Mouse (Mus musculus) kidney, embryonic 14.5 days (tissue): Measurements from ENCODE around the gene Ercc4. TPM values are rescaled to one million over a fixed set of nuclear protein-coding genes. Genes with fewer than 3 reads are reported as not detected.

Experiments
- ATAC-seq: fragments of 200-750 bp; cut with Nextera tagmentation; 2 replicates; pipeline ENCODE4 v1.8.0; 2017; ENCODE audit warnings: moderate number of reproducible peaks, mild to moderate bottlenecking, moderate TSS enrichment, moderate library complexity; ENCODE audit not compliant: low FRiP score, low TSS enrichment
- H3K27ac ChIP-seq: fragments of 300-500 bp; sonication (generic); 2 replicates; pipeline ENCODE4 v1.5.1; 2014; ENCODE audit warnings: low read depth, mild to moderate bottlenecking, low read length, moderate library complexity, mixed read lengths
- H3K27me3 ChIP-seq: fragments of 300-500 bp; sonication (generic); 2 replicates; pipeline ENCODE4 v1.6.1; 2014; ENCODE audit warnings: mild to moderate bottlenecking, low read length; ENCODE audit not compliant: control insufficient read depth, insufficient read depth
- H3K36me3 ChIP-seq: fragments of 300-500 bp; sonication (generic); 2 replicates; pipeline ENCODE4 v1.6.1; 2014; ENCODE audit warnings: low read length, mixed read lengths; ENCODE audit not compliant: control insufficient read depth, insufficient read depth
- H3K4me1 ChIP-seq: fragments of 300-500 bp; sonication (generic); 2 replicates; pipeline ENCODE4 v1.6.1; 2014; ENCODE audit warnings: low read length, mixed read lengths; ENCODE audit not compliant: control insufficient read depth, insufficient read depth
- H3K4me2 ChIP-seq: fragments of 300-500 bp; sonication (generic); replicated peaks from 2 replicates; pipeline ENCODE4 v1.6.1; 2014; ENCODE audit warnings: low read depth, mild to moderate bottlenecking, low read length
- H3K4me3 ChIP-seq: fragments of 300-500 bp; sonication (generic); 2 replicates; pipeline ENCODE4 v1.5.1; 2014; ENCODE audit warnings: mild to moderate bottlenecking, low read length
- H3K9ac ChIP-seq: fragments of 300-500 bp; sonication (generic); 2 replicates; pipeline ENCODE4 v1.6.1; 2014; ENCODE audit warnings: low read depth, mild to moderate bottlenecking, low read length, moderate library complexity
- H3K9me3 ChIP-seq: fragments of 300-500 bp; sonication (generic); 2 replicates; pipeline ENCODE4 v1.6.1; 2016; ENCODE audit warnings: low read length; ENCODE audit not compliant: control insufficient read depth
- WGBS: fragments of 180-500 bp; shearing (Covaris S2); extraction: QIAGEN DNeasy Blood & Tissue Kit; methylation state at CpG from one replicate; pipeline ENCODE4 v1.1.7; 2014; 5-methylcytosine and 5-hydroxymethylcytosine counted together
- polyA plus RNA-seq: library from polyadenylated mRNA; unstranded; fragments of >200 nt; fragmentation: Nextera tagmentation; extraction: Ambion mirVana; gene quantifications from 2 replicates; pipeline ENCODE4 v1.2.1, GENCODE M21; 2014

Ercc4 gene
- polyA plus RNA-seq, 1 experiment from 2014 or later = 16.1 TPM

- no peak for ATAC-seq
- H3K9me3 ChIP-seq = no peaks in the 10 kb centered on the region
Observed at GRCm38 (mm10) chr16:13157314-13157713, 47.8 kb downstream of the Ercc4 start.

DNA sequence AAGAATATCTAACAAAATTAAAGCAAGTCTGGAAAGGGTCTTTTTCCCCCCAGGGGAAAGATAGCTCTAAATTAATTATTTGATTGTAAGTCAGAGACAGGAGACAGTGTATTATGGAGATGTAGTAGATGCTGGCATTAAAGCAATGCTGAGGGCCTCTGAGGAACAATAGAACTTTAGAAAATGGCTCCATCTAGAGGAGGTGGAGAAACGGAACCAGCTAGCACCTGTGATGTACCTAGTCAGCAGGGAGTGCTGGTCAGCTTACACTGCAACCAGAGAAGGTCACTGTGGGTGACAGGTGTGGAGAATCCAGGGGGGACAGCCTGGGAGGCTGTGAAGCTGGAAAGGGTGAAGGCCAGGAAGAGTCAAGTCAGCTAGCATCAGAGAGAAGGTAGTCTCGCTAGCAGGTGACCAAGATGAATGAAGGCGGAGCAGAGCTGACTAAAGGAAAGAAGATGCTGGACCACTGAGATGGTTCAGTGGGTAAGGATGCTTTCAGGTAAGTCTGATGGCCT lies 48.7 kb downstream of the Ercc4 start:
- no peaks in the 10 kb centered on the region for H3K36me3 ChIP-seq
- no peaks in the 10 kb centered on the region for H3K4me1 ChIP-seq
- 63% methylated on average over 3 of the region's 3 CpGs for WGBS
- H3K9ac ChIP-seq = no peak overlapping the region
- no peak overlapping the region for H3K27ac ChIP-seq
- H3K4me3 ChIP-seq = no peak overlapping the region
- ATAC-seq = no peak
- no peaks in the 10 kb centered on the region for H3K27me3 ChIP-seq
- no peak overlapping the region for H3K4me2 ChIP-seq
- no peaks in the 10 kb centered on the region for H3K9me3 ChIP-seq

More at GRCm38 (mm10) chr16:13157314-13157713, 47.8 kb downstream of the Ercc4 start:
- no peak overlapping the region for H3K4me3 ChIP-seq
- WGBS = 23% methylated on average over 6 of the region's 6 CpGs
- H3K4me1 ChIP-seq = no peaks in the 10 kb centered on the region
- no peak overlapping the region for H3K27ac ChIP-seq
- no peaks in the 10 kb centered on the region for H3K27me3 ChIP-seq
- H3K9ac ChIP-seq = no peak overlapping the region
- no peaks in the 10 kb centered on the region for H3K36me3 ChIP-seq
- H3K4me2 ChIP-seq = no peak overlapping the region

GRCm38 (mm10) chr16:13158906-13159889 lies 49.7 kb downstream of the Ercc4 start:
- WGBS = 34% methylated on average over 13 of the region's 13 CpGs
- peak; percentile 71 for ATAC-seq
- Histone ChIP-seq H3K27ac (no peak overlapping the region), H3K36me3 (no peaks in the 10 kb centered on the region), H3K4me2 (peak overlapping the region; percentile 44), H3K4me1 (no peaks in the 10 kb centered on the region), H3K9me3 (no peaks in the 10 kb centered on the region), H3K4me3 (no peak overlapping the region), H3K9ac (no peak overlapping the region), H3K27me3 (no peaks in the 10 kb centered on the region)

DNA sequence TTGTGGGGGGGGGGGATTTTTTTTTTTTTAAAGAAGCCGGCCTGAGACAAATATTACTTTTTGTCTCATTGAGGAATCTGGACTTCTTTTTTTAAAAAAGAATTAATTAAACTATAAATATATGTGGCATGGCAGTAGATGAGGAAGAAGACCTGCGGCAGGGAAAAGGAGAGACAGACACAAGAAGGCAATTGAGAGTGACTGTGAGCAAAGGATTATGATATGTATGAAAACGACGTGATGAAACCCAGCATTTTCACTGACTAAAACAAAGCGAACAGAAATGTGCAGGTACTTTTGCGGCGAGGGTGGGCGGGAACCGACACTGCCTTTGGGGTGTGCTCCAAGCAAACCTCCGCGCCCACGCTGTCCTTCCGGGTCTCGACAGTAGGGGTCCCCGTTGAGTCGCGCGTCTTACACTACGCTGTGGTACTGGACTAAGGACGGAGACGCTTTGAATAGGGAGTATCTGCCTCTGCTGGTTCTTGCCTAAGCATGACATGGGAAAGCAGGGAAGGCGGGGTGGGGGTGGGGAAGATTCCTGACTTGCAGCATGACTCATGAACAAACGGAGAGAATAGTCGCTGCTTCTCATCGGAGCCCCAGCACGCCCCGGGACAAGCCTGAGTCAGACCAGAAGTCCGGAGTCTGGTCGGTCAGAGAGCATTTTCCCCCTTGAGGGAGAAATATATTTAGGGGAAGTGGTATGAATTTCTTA lies 50.6 kb downstream of the Ercc4 start:
- no peaks in the 10 kb centered on the region for H3K36me3 ChIP-seq
- H3K27ac ChIP-seq = no peak overlapping the region
- peak; percentile 96 for ATAC-seq

DNA sequence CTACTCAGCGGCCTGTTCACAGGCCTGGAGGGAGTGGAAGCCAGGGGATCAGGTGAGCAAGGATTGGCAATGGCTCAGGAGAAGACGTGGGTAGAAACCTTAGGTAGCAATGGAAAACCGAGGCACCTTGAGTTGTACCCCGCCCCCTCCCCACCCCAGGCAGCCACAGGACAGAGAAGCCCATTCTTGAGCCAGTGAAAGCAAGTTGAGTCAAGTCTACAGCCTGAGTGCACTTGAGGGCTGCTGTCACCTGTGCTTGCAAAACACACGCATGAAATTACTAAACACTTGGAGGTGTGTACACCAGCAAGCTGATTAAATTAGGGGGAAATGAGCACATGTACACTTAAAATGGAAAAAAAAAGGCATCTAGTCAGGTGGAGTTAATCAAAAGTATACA lies 52.0 kb downstream of the Ercc4 start:
- 75% methylated on average over 5 of the region's 5 CpGs for WGBS
- Histone ChIP-seq H3K27me3 (no peaks in the 10 kb centered on the region), H3K9me3 (no peaks in the 10 kb centered on the region), H3K4me3 (no peak overlapping the region), H3K27ac (no peak overlapping the region), H3K4me2 (no peak overlapping the region), H3K36me3 (no peaks in the 10 kb centered on the region), H3K4me1 (no peaks in the 10 kb centered on the region), H3K9ac (no peak overlapping the region)
- ATAC-seq = no peak

More for the DNA sequence above, 50.6 kb downstream of the Ercc4 start:
- 5% methylated on average over 29 of the region's 29 CpGs for WGBS
- H3K9me3 ChIP-seq = no peaks in the 10 kb centered on the region
- no peaks in the 10 kb centered on the region for H3K27me3 ChIP-seq
- H3K9ac ChIP-seq = no peak overlapping the region
- H3K4me1 ChIP-seq = no peaks in the 10 kb centered on the region
- H3K4me2 ChIP-seq = peak overlapping the region; percentile 44
- peak overlapping the region; percentile 24; the same call in 1 of the 2 replicates for H3K4me3 ChIP-seq

DNA sequence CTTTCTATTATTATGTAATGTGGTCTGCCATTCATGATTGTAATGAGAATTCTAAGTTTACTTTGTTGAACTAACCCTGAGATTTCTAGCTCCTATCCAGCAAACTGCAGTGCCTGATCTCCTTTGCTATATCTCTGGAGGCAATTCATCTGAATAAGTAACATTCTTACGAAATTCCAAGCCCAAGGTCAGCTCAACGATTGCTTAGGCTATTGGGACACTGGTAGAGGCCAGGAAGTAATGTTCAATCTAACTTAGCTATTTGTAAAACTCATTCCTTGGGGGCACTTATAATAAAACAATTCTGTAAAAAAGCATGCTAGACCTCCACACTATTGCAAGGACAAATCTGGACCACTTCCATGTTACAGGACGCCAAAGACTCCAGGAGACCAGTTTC lies 58.2 kb downstream of the Ercc4 start:
- no peak overlapping the region for H3K4me3 ChIP-seq
- peaks cover 9% of the 10 kb centered on the region; the same call in 1 of the 2 replicates for H3K9me3 ChIP-seq
- no peak for ATAC-seq
- 76% methylated on average over 3 of the region's 3 CpGs for WGBS
- H3K27me3 ChIP-seq = no peaks in the 10 kb centered on the region
- H3K4me1 ChIP-seq = no peaks in the 10 kb centered on the region
- no peak overlapping the region for H3K4me2 ChIP-seq
- H3K27ac ChIP-seq = no peak overlapping the region
- H3K36me3 ChIP-seq = no peaks in the 10 kb centered on the region
- no peak overlapping the region for H3K9ac ChIP-seq

DNA sequence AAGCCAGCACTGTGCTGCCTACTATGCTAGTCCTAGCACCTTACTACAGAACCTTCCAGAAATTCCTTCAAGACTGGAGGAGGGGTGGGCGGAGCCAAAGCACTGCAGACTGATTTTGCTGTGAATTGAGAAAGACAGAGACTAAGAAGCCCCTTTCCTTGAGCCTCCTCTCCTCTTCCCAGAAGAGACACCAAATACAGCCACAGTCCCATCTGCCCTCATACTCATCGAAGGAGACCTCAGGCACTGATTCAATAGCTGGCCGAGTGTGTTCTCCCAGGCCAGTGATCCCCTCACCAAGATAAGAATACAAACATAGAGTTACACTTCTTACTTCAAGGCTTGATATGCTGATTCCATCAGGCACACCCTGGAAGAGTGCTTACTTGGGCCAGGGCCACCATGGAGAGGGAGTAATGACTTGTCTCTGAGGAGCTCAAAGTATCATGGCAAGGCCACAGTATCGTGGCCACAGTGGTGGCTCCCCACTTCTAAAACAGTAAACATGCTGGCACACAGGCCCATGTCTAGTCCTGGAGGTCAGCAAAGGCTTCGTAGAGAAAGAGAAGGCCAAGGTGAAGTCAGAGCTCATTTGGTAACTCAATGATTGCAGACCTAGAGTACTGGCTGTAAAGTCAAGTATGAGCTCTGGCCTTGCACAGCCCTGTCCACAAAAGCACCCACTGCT lies 63.7 kb downstream of the Ercc4 start:
- Histone ChIP-seq H3K4me1 (no peaks in the 10 kb centered on the region), H3K27ac (no peak overlapping the region), H3K4me2 (no peak overlapping the region), H3K9me3 (no peaks in the 10 kb centered on the region), H3K9ac (no peak overlapping the region), H3K36me3 (no peaks in the 10 kb centered on the region), H3K27me3 (no peaks in the 10 kb centered on the region), H3K4me3 (no peak overlapping the region)
- ATAC-seq = no peak
- 95% methylated on average over 5 of the region's 5 CpGs for WGBS

GRCm38 (mm10) chr16:13182526-13182925 lies 73.0 kb downstream of the Ercc4 start:
- no peak overlapping the region for H3K4me2 ChIP-seq
- ATAC-seq = peak; percentile 32; the same call in 1 of the 2 replicates
- no peaks in the 10 kb centered on the region for H3K9me3 ChIP-seq
- 97% methylated on average over 5 of the region's 5 CpGs for WGBS
- no peaks in the 10 kb centered on the region for H3K36me3 ChIP-seq
- H3K9ac ChIP-seq = no peak overlapping the region
- no peaks in the 10 kb centered on the region for H3K27me3 ChIP-seq
- H3K27ac ChIP-seq = no peak overlapping the region
- H3K4me1 ChIP-seq = no peaks in the 10 kb centered on the region
- no peak overlapping the region for H3K4me3 ChIP-seq
